Mouse (Mus musculus): ENCODE measurements around the gene Ly6g6d. TPM values are rescaled to one million over a fixed set of nuclear protein-coding genes. Genes with fewer than 3 reads are reported as not detected.

The Ly6g6d gene
- polyA plus RNA-seq, 1 experiment: 8.9 TPM

DNA sequence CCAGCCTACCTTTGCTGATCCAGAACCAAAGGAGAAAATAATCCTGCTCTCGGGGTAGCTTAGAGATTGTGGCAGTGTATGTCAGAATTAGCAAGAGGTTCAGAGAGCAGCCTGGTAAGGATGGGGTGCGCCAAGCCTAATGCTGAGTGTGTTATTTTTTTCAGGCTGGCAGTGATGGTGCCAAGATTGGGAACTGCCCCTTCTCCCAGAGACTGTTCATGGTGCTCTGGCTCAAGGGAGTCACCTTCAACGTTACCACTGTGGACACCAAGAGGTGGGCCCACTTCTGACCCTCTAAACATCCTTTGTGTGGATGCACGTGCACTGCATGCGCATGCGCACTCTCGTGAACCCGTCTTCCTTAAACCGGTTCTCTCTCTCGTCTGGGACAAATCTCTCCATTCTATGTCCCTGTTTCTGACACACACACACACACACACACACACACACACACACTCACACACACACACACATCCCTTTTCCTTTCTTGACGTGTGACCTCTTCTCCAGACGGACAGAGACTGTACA, 25.5 kb downstream of the Ly6g6d start:
- no peak for TF ChIP-seq CTCF (conservative IDR thresholded peaks at IDR 0.05; ENCODE audit: insufficient read depth, insufficient read length, low read depth, low read length)
- no peak for TF ChIP-seq POLR2A (IDR thresholded peaks at IDR 0.05; ENCODE audit: low read depth, low read length)
- Histone ChIP-seq H3K36me3 (ENCODE audit: control insufficient read depth, insufficient read depth, low read length) (peaks cover 7% of the 10 kb centered on the region; the same call in 1 of the 2 replicates), H3K27ac (ENCODE audit: insufficient read depth, low read depth, low read length) (peak overlapping the region; percentile 36), H3K4me1 (ENCODE audit: control insufficient read depth, insufficient read depth, low read length) (peaks cover 14% of the 10 kb centered on the region), H3K27me3 (replicated peaks; ENCODE audit: control insufficient read depth, insufficient read depth, low read length) (no peaks in the 10 kb centered on the region), H3K4me3 (ENCODE audit: insufficient read depth, low read depth, low read length) (peak overlapping the region; percentile 73; the same call in 1 of the 2 replicates)
- no peak for DNase-seq
- WGBS: 54% methylated on average over 12 of the region's 12 CpGs

DNA sequence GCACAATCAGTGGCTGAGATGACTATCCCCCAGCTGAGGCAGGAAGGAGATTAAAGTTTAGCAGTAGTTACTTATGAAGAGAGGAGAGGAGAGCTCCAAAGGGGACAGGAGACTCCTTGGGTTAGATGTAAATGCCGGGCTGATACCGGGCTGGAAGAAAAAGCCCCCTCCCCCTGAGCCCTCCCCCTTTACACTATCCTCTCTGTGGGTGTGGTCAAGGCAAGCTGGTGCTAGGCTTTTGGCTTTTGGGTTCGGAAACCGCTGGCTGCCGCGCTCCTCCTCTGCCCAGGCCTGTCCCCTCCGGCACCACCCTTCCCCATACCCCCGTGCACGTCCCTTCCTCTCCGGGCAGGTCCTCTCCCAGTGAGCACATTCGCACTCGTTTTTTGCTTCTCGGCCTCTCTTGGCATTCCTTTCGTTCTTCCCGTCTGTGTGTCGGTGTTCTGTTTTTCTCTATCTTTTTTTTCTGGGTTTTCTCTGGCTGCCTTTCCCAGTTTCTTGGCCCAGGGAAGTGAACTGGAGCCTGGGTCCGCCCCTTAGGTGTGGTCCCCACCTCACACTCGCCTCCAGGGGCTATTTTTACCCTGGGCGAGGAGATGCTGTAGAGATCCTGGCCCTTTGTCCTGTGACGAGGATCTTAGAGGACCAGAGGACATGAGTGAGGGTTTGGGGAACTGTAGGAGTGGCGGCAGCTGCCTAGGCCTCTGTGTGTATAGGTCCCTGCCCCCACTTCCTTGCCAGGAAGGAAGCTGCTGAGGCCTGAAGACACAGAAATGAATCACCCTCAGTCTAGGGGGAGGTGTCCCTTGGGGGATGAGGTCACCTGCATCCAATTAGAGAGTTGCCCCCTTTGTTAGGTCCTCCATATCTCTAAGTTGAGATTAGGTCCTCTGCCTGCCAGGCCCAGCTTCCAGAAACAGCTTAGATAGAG, 26.4 kb downstream of the Ly6g6d start:
- Histone ChIP-seq H3K4me3 (ENCODE audit: insufficient read depth, low read depth, low read length) (peak overlapping the region; percentile 73), H3K4me1 (ENCODE audit: control insufficient read depth, insufficient read depth, low read length) (peaks cover 15% of the 10 kb centered on the region), H3K27ac (ENCODE audit: insufficient read depth, low read depth, low read length) (peak overlapping the region; percentile 90), H3K27me3 (replicated peaks; ENCODE audit: control insufficient read depth, insufficient read depth, low read length) (no peaks in the 10 kb centered on the region), H3K36me3 (ENCODE audit: control insufficient read depth, insufficient read depth, low read length) (peaks cover 7% of the 10 kb centered on the region; the same call in 1 of the 2 replicates)
- TF ChIP-seq CTCF (conservative IDR thresholded peaks at IDR 0.05; ENCODE audit: insufficient read depth, insufficient read length, low read depth, low read length) (no peak), POLR2A (IDR thresholded peaks at IDR 0.05; ENCODE audit: low read depth, low read length) (peak; percentile 26)
- 5% methylated on average over 21 of the region's 21 CpGs for WGBS
- peak; percentile 90 for DNase-seq

DNA sequence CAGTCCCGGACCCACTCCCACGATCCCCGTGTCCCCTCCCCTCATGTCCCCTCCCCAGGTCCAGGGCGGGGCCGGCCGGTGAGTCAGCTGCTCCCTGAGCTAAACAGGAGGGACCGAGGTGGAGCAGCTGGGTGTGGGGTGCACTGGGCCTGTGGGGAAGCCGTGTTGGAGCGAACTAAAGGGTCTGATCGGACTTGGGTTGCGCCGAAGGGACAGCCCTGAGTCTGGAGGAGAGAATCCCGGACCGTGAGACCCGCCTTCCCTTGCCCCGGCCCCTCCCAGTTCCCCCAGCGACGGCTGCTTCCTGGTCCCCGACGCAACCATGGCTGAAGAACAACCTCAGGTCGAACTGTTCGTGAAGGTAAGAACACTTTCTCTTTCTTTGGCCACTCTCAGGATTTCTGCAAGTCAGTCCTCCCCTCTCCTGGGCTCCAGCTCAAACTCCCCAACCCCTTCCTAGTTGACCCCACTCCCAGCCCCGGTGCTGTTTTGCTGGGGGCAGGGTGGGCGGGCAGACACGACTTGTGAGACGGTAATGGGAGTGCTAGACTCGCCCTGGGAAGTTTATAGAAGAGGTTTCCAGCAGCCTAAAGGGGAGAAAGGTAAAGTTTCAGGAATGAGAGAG, 27.6 kb downstream of the Ly6g6d start:
- under 1% methylated on average over 27 of the region's 27 CpGs for WGBS
- no peaks in the 10 kb centered on the region for H3K27me3 ChIP-seq (replicated peaks; ENCODE audit: control insufficient read depth, insufficient read depth, low read length)
- H3K36me3 ChIP-seq (ENCODE audit: control insufficient read depth, insufficient read depth, low read length): peaks cover 5% of the 10 kb centered on the region; the same call in 1 of the 2 replicates
- peaks cover 15% of the 10 kb centered on the region for H3K4me1 ChIP-seq (ENCODE audit: control insufficient read depth, insufficient read depth, low read length)
- DNase-seq: peak; percentile 87
- peak; percentile 68 for TF ChIP-seq POLR2A (IDR thresholded peaks at IDR 0.05; ENCODE audit: low read depth, low read length)
- TF ChIP-seq CTCF (conservative IDR thresholded peaks at IDR 0.05; ENCODE audit: insufficient read depth, insufficient read length, low read depth, low read length): no peak
- peak overlapping the region; percentile 85 for H3K27ac ChIP-seq (ENCODE audit: insufficient read depth, low read depth, low read length)
- peak overlapping the region; percentile 73 for H3K4me3 ChIP-seq (ENCODE audit: insufficient read depth, low read depth, low read length)

DNA sequence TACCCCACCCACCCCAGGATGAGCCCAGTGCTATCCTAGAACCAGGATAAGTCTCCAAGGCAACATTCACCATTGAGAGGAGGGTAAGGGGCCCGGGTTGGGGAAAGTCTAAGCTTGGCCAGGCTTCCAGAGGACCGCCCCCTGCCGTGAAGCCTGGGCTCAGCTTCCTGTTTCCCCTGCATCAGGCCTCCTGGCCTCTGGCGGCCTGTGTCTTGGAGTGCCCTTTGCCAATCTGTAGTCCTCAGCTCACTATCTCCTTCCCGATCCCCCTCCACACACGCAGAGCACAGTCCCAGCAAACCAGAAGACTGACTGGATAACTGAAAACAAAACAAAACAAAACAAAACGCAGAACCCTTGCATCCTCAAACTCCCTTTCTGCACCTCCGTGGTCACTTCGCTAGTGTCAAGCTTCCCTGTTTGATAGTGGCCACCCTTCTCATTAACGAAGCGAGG, 28.3 kb downstream of the Ly6g6d start, which contains the start of gene Clic1:
Gene Clic1 (plus strand): TSS at position 406 of the 456 bp plus-strand sequence.
- Histone ChIP-seq H3K27me3 (replicated peaks; ENCODE audit: control insufficient read depth, insufficient read depth, low read length) (no peaks in the 10 kb centered on the region), H3K36me3 (ENCODE audit: control insufficient read depth, insufficient read depth, low read length) (peaks cover 3% of the 10 kb centered on the region; the same call in 1 of the 2 replicates), H3K27ac (ENCODE audit: insufficient read depth, low read depth, low read length) (peak within 1 kb of the TSS; percentile 85), H3K4me3 (ENCODE audit: insufficient read depth, low read depth, low read length) (peak within 1 kb of the TSS; percentile 73), H3K4me1 (ENCODE audit: control insufficient read depth, insufficient read depth, low read length) (peaks cover 15% of the 10 kb centered on the region)
- DNase-seq: peak; percentile 58
- WGBS: 5% methylated on average over 11 of the region's 11 CpGs
- TF ChIP-seq POLR2A (IDR thresholded peaks at IDR 0.05; ENCODE audit: low read depth, low read length) (peak; percentile 43), CTCF (conservative IDR thresholded peaks at IDR 0.05; ENCODE audit: insufficient read depth, insufficient read length, low read depth, low read length) (no peak)

DNA sequence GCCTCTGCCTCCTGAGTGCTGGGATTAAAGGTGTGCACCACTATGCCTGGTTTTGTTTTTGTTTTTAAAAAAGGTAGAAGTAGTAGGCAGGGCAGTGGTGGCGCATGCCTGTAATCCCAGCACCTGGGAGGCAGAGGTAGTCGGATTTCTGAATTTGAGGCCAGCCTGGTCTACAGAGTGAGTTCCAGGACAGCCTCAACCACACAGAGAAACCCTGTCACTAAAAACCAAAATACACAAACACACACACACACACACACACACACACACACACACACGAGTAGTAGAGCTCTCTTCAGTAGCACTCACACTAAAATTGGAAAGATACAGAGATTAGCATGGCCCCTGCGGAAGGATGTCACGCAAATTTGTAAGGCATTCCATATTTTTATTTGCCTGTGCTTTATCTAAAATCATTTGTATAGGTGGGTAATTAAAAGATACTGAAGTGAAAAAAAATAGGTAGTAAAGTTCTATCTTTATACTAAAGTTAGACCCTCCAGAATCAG, 28.9 kb downstream of the Ly6g6d start:
- Histone ChIP-seq H3K27me3 (replicated peaks; ENCODE audit: control insufficient read depth, insufficient read depth, low read length) (no peaks in the 10 kb centered on the region), H3K4me3 (ENCODE audit: insufficient read depth, low read depth, low read length) (no peak overlapping the region), H3K36me3 (ENCODE audit: control insufficient read depth, insufficient read depth, low read length) (peaks cover under 1% of the 10 kb centered on the region; the same call in 1 of the 2 replicates), H3K27ac (ENCODE audit: insufficient read depth, low read depth, low read length) (peak overlapping the region; percentile 32; the same call in 1 of the 2 replicates), H3K4me1 (ENCODE audit: control insufficient read depth, insufficient read depth, low read length) (peaks cover 15% of the 10 kb centered on the region)
- DNase-seq: no peak
- TF ChIP-seq POLR2A (IDR thresholded peaks at IDR 0.05; ENCODE audit: low read depth, low read length): no peak
- no peak for TF ChIP-seq CTCF (conservative IDR thresholded peaks at IDR 0.05; ENCODE audit: insufficient read depth, insufficient read length, low read depth, low read length)
- 73% methylated on average over 5 of the region's 5 CpGs for WGBS

DNA sequence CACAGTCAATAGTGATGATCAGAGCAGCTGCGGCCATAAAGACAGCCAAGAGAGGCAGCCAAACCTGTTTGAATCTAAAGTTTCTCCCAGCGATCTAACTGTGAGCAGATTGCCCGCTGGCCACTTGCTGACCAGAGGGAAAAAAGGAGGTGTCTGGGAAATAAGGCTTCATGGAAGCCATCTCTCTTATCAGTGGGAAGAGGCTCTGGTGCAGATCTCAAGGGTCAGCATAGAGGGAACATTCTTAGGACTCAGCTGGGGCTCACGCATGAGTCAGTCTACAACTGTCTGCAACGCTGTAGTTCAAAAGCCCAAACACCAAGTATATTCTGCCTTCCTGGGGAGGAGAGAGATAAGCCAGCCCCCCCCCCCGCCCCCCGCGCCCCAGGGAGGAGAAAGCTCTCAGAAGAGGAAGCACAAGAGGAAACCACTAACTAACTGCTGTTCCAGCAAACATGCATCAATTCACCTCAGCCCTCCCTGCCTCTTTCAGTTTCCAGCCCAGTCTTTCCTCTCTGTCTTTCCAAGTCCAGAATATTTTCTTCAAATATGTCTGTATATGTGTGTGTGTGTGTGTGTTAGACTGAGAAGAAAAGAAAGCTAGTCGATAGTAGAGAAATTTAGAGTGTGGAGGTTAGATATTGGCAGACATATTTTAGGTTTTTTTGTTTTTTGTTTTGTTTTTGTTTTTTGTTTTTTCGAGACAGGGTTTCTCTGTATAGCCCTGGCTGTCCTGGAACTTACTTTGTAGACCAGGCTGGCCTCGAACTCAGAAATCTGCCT, 29.5 kb downstream of the Ly6g6d start:
- Histone ChIP-seq H3K4me3 (ENCODE audit: insufficient read depth, low read depth, low read length) (peak overlapping the region; percentile 6; the same call in 1 of the 2 replicates), H3K36me3 (ENCODE audit: control insufficient read depth, insufficient read depth, low read length) (no peaks in the 10 kb centered on the region; the same call in 1 of the 2 replicates), H3K4me1 (ENCODE audit: control insufficient read depth, insufficient read depth, low read length) (peaks cover 15% of the 10 kb centered on the region), H3K27ac (ENCODE audit: insufficient read depth, low read depth, low read length) (peak overlapping the region; percentile 94), H3K27me3 (replicated peaks; ENCODE audit: control insufficient read depth, insufficient read depth, low read length) (no peaks in the 10 kb centered on the region)
- TF ChIP-seq POLR2A (IDR thresholded peaks at IDR 0.05; ENCODE audit: low read depth, low read length) (no peak), CTCF (conservative IDR thresholded peaks at IDR 0.05; ENCODE audit: insufficient read depth, insufficient read length, low read depth, low read length) (no peak)
- 20% methylated on average over 11 of the region's 11 CpGs for WGBS
- peak; percentile 61 for DNase-seq

All from kidney, adult 2 months (tissue).